Mouse (Mus musculus) megakaryocyte, embryonic 14.5 days (primary cell): ENCODE measurements around the gene Runx3.

Source experiments
- FLI1 ChIP-seq: IDR thresholded peaks from 2 replicates; pipeline ENCODE4 v1.6.1; 2012; ENCODE audit warnings: low read length, inconsistent platforms, mixed read lengths
- GATA1 ChIP-seq: IDR thresholded peaks from 3 replicates; pipeline ENCODE4 v1.6.1; 2012; ENCODE audit warnings: mixed read lengths, low read length, inconsistent platforms, borderline replicate concordance

- TF ChIP-seq GATA1, result no peak
- no peak for TF ChIP-seq FLI1
Measured at GRCm38 (mm10) chr4:135130156-135130555, 9.7 kb downstream of the Runx3 start.
